Mouse (Mus musculus): ENCODE results near the gene 1700028K03Rik.

GRCm38 (mm10) chr5:107541696-107542095, 7.2 kb downstream of the 1700028K03Rik start:
- no peak for TF ChIP-seq CTCF (IDR thresholded peaks at IDR 0.05; ENCODE audit: borderline replicate concordance, control insufficient read depth, extremely low read depth, insufficient read depth, low read length, poor library complexity)
- TF ChIP-seq POLR2A (IDR thresholded peaks at IDR 0.05; ENCODE audit: control insufficient read depth, extremely low read depth, insufficient read depth, low read length, poor library complexity) = no peak

All from thymus, adult 2 months (tissue).